Mouse (Mus musculus): ENCODE data around the gene Prr36.
A peak's percentile ranks its signal among the peaks of the same experiment; 100 is the strongest.

The Prr36 gene

GRCm38 (mm10) chr8:4205246-4206123 is 11.8 kb downstream of the Prr36 start:
- DNase-seq (ENCODE audit: low spot score in 2 of 2) = no peak

GRCm38 (mm10) chr8:4201321-4201720 is 15.9 kb downstream of the Prr36 start:
- no peak for DNase-seq (ENCODE audit: low spot score in 2 of 2)

- no peak for DNase-seq (ENCODE audit: low spot score in 2 of 2)
Measured at GRCm38 (mm10) chr8:4193588-4193894, 23.7 kb downstream of the Prr36 start.

GRCm38 (mm10) chr8:4192807-4193587 is 24.3 kb downstream of the Prr36 start:
- DNase-seq (ENCODE audit: low spot score in 2 of 2) = peak; percentile 87 to 93

- DNase-seq (ENCODE audit: low spot score in 2 of 2) = peak in 1 of 2 experiments; percentile 38
Measured at GRCm38 (mm10) chr8:4192305-4192704, 25.0 kb downstream of the Prr36 start.

- no peak for DNase-seq (ENCODE audit: low spot score in 2 of 2)
Measured at GRCm38 (mm10) chr8:4189031-4189722, 28.1 kb downstream of the Prr36 start.

GRCm38 (mm10) chr8:4188605-4189004 is 28.7 kb downstream of the Prr36 start:
- DNase-seq (ENCODE audit: low spot score in 2 of 2) = no peak

GRCm38 (mm10) chr8:4186151-4186550 is 31.1 kb downstream of the Prr36 start:
- no peak for DNase-seq (ENCODE audit: low spot score in 2 of 2)

- no peak for DNase-seq (ENCODE audit: low spot score in 2 of 2)
Measured at GRCm38 (mm10) chr8:4183409-4183808, 33.9 kb downstream of the Prr36 start.

- DNase-seq (ENCODE audit: low spot score in 2 of 2) = no peak
Measured at GRCm38 (mm10) chr8:4174018-4174417, 43.2 kb downstream of the Prr36 start.

GRCm38 (mm10) chr8:4172486-4172885 is 44.8 kb downstream of the Prr36 start:
- DNase-seq (ENCODE audit: low spot score in 2 of 2) = no peak

- no peak for DNase-seq (ENCODE audit: low spot score in 2 of 2)
Measured at GRCm38 (mm10) chr8:4167918-4168317, 49.3 kb downstream of the Prr36 start.

GRCm38 (mm10) chr8:4166881-4167525 is 50.3 kb downstream of the Prr36 start:
- no peak for DNase-seq (ENCODE audit: low spot score in 2 of 2)

GRCm38 (mm10) chr8:4165852-4166751 is 51.2 kb downstream of the Prr36 start, which contains the start of gene Evi5l:
Gene Evi5l (plus strand): TSS chr8:4166567.
- DNase-seq (ENCODE audit: low spot score in 2 of 2) = peak; percentile 99

- DNase-seq (ENCODE audit: low spot score in 2 of 2) = no peak
Measured at GRCm38 (mm10) chr8:4165176-4165851, 51.9 kb downstream of the Prr36 start.

- DNase-seq (ENCODE audit: low spot score in 2 of 2) = no peak
Measured at GRCm38 (mm10) chr8:4162786-4163185, 54.5 kb downstream of the Prr36 start.
